9 mouse cellular contexts compared by ENCODE assay signal in genomic region chr13:56641746-56642145, GRCm38 (mm10). TPM values are rescaled to one million over a fixed set of nuclear protein-coding genes. Genes with fewer than 3 reads are reported as not detected.
DNase-seq lines count a peak whose midpoint lies in the region; ATAC-seq and TF ChIP-seq lines count a peak whose summit lies in the region.
"Had no signal": no experiment of that assay in that cellular context is flagged by ENCODE, and none has a peak within 500 bp of the region (broad histone marks: within the 10 kb centered on the region; RNA-seq: fewer than 3 reads in every experiment).

No protein-coding gene starts in this region.

- TF ChIP-seq CTCF in E14TG2a.4 (conservative IDR thresholded peaks at IDR 0.05; ENCODE audit: low read length), result peak; percentile 12; the same call in 1 of the 2 replicates

- H3K4me3 ChIP-seq in E14TG2a.4 (replicated peaks; ENCODE audit: low read length), result no peak overlapping the region
- H3K4me3 ChIP-seq: embryonic facial prominence, embryonic 13.5 days; neural tube, embryonic 13.5 days had no signal

- peak; percentile 35 for DNase-seq in layer of hippocampus, adult 11-12 months (ENCODE audit: low spot score)
- no peak for DNase-seq in layer of hippocampus, adult 9-10 months (ENCODE audit: low spot score)
- peak; percentile 69 for DNase-seq in adipocyte (ENCODE audit: low spot score)
- peak; percentile 57 for DNase-seq in heart, postnatal 4 days

- ATAC-seq in neutrophil, adult 5-6 weeks (ENCODE audit: extremely low read depth, insufficient number of reproducible peaks, low FRiP score, poor library complexity, severe bottlenecking), result peak; percentile 20; the same call in 1 of the 2 replicates
- ATAC-seq in erythroblast, adult 5-6 weeks (replicated peaks; ENCODE audit: low FRiP score, poor library complexity, severe bottlenecking), result no peak

- H3K9me3 ChIP-seq in E14TG2a.4 (ENCODE audit: low read length), result no peaks in the 10 kb centered on the region
- H3K9me3 ChIP-seq: embryonic facial prominence, embryonic 13.5 days; neural tube, embryonic 13.5 days had no signal

- peaks cover 6% of the 10 kb centered on the region; the same call in 1 of the 2 replicates for H3K36me3 ChIP-seq in E14TG2a.4 (ENCODE audit: insufficient read depth, low read length)
- H3K36me3 ChIP-seq: neural tube, embryonic 13.5 days had no signal

- H3K27me3 ChIP-seq in E14TG2a.4 (ENCODE audit: insufficient read depth, low read length), result peaks cover 20% of the 10 kb centered on the region
- H3K27me3 ChIP-seq: embryonic facial prominence, embryonic 13.5 days; neural tube, embryonic 13.5 days had no signal

- peaks cover 16% of the 10 kb centered on the region for H3K4me1 ChIP-seq in E14TG2a.4 (replicated peaks; ENCODE audit: low read depth, low read length)

RNA-seq across cellular contexts. Expression of gene Tgfbi, which starts 32.4 kb away (rescaled TPM):
- total RNA-seq in heart, postnatal 4 days (2021), result 10 to 100 TPM; 20.0 to 24.1 TPM
- 473 and 475 TPM in 2 replicates for total RNA-seq in neutrophil, adult 5-6 weeks (2017)
- total RNA-seq in erythroblast, adult 5-6 weeks (2015; ENCODE audit: low replicate concordance), result 20.4 and 25.7 TPM in 2 replicates
- total RNA-seq in erythroblast, adult 5-6 weeks (2017; ENCODE audit: low replicate concordance), result 20.8 and 27.5 TPM in 2 replicates

Comparison
In these comparisons a context has a peak if more than half of its experiments do, and no peak if none do; other contexts are left out.
1. RNA of gene Tgfbi, which starts 32.4 kb away (total RNA-seq): 473 to 475 TPM in neutrophil, adult 5-6 weeks; 20.0 to 24.1 TPM in heart, postnatal 4 days and 20.4 to 27.5 TPM in erythroblast, adult 5-6 weeks; every median in the first group is over 10 times any median in the second.